Mouse (Mus musculus) bone marrow macrophage, adult 2 months (primary cell): ENCODE data around the gene Aanat. TPM values are rescaled to one million over a fixed set of nuclear protein-coding genes. Genes with fewer than 3 reads are reported as not detected.

Source experiments
- H3K27ac ChIP-seq: 2 replicates; pipeline ENCODE4 v1.5.1; 2012; ENCODE audit warnings: low read depth, low read length; ENCODE audit not compliant: insufficient read depth
- H3K4me1 ChIP-seq: 2 replicates; pipeline ENCODE4 v1.6.1; 2012; ENCODE audit warnings: low read length; ENCODE audit not compliant: control insufficient read depth, insufficient read depth
- H3K4me3 ChIP-seq: 2 replicates; pipeline ENCODE4 v1.5.1; 2012; ENCODE audit warnings: mild to moderate bottlenecking, low read length, moderate library complexity; ENCODE audit not compliant: insufficient read depth
- CTCF ChIP-seq: IDR thresholded peaks from 2 replicates; pipeline ENCODE4 v1.5.1; 2012; ENCODE audit warnings: low read depth, mild to moderate bottlenecking, low read length, moderate library complexity
- POLR2A ChIP-seq: IDR thresholded peaks from 2 replicates; pipeline ENCODE4 v1.6.1; 2012; ENCODE audit warnings: mild to moderate bottlenecking, low read depth, low read length, borderline replicate concordance
- polyA plus RNA-seq: library from polyadenylated mRNA; stranded (reverse); fragments of >200 nt; gene quantifications from 2 replicates; pipeline ENCODE4 v1.2.4, GENCODE M21; 2012; ENCODE audit not compliant: missing spikeins, insufficient read depth, insufficient read length

Aanat gene
- polyA plus RNA-seq, 1 experiment = not detected

- TF ChIP-seq CTCF = no peak
- TF ChIP-seq POLR2A = no peak
- Histone ChIP-seq H3K27ac (no peak overlapping the region), H3K4me1 (no peaks in the 10 kb centered on the region), H3K4me3 (no peak overlapping the region)
Measured at GRCm38 (mm10) chr11:116589574-116589973, 3.3 kb downstream of the Aanat start.

GRCm38 (mm10) chr11:116591621-116592020 lies 5.4 kb downstream of the Aanat start:
- Histone ChIP-seq H3K27ac (no peak overlapping the region), H3K4me1 (no peaks in the 10 kb centered on the region), H3K4me3 (no peak overlapping the region)
- TF ChIP-seq CTCF = no peak

GRCm38 (mm10) chr11:116592428-116592827 lies 6.2 kb downstream of the Aanat start:
- TF ChIP-seq CTCF = peak; percentile 72
- TF ChIP-seq POLR2A = no peak
- no peak overlapping the region for H3K4me3 ChIP-seq
- no peaks in the 10 kb centered on the region for H3K4me1 ChIP-seq
- H3K27ac ChIP-seq = no peak overlapping the region

GRCm38 (mm10) chr11:116593345-116593744 lies 7.1 kb downstream of the Aanat start:
- no peaks in the 10 kb centered on the region for H3K4me1 ChIP-seq
- TF ChIP-seq POLR2A (no peak), CTCF (no peak)
- no peak overlapping the region for H3K27ac ChIP-seq
- H3K4me3 ChIP-seq = no peak overlapping the region

- H3K4me3 ChIP-seq = no peak overlapping the region
- no peak for TF ChIP-seq CTCF
- no peak for TF ChIP-seq POLR2A
- H3K27ac ChIP-seq = no peak overlapping the region
- no peaks in the 10 kb centered on the region for H3K4me1 ChIP-seq
Measured at GRCm38 (mm10) chr11:116596766-116597165, 10.5 kb downstream of the Aanat start.

- Histone ChIP-seq H3K27ac (no peak overlapping the region), H3K4me3 (no peak overlapping the region), H3K4me1 (no peaks in the 10 kb centered on the region)
- TF ChIP-seq POLR2A = no peak
- TF ChIP-seq CTCF = no peak
Measured at GRCm38 (mm10) chr11:116598193-116598592, 12.0 kb downstream of the Aanat start.

GRCm38 (mm10) chr11:116599230-116599629 lies 13.0 kb downstream of the Aanat start:
- Histone ChIP-seq H3K4me3 (no peak overlapping the region), H3K4me1 (no peaks in the 10 kb centered on the region), H3K27ac (no peak overlapping the region)
- TF ChIP-seq POLR2A (no peak), CTCF (no peak)

GRCm38 (mm10) chr11:116601166-116601565 lies 14.9 kb downstream of the Aanat start:
- TF ChIP-seq POLR2A (no peak), CTCF (no peak)
- Histone ChIP-seq H3K4me1 (no peaks in the 10 kb centered on the region), H3K4me3 (no peak overlapping the region), H3K27ac (no peak overlapping the region)

GRCm38 (mm10) chr11:116602043-116602442 lies 15.8 kb downstream of the Aanat start:
- H3K4me1 ChIP-seq = no peaks in the 10 kb centered on the region
- H3K27ac ChIP-seq = no peak overlapping the region
- no peak overlapping the region for H3K4me3 ChIP-seq
- TF ChIP-seq POLR2A = no peak
- TF ChIP-seq CTCF = no peak

GRCm38 (mm10) chr11:116603339-116603738 lies 17.1 kb downstream of the Aanat start:
- no peak for TF ChIP-seq POLR2A
- TF ChIP-seq CTCF = peak; percentile 48
- Histone ChIP-seq H3K4me1 (no peaks in the 10 kb centered on the region), H3K4me3 (no peak overlapping the region)

GRCm38 (mm10) chr11:116604097-116604496 lies 17.9 kb downstream of the Aanat start:
- no peak overlapping the region for H3K4me3 ChIP-seq
- no peak for TF ChIP-seq CTCF
- TF ChIP-seq POLR2A = no peak
- no peak overlapping the region for H3K27ac ChIP-seq
- peaks cover 4% of the 10 kb centered on the region for H3K4me1 ChIP-seq

More at GRCm38 (mm10) chr11:116603339-116603738, 17.1 kb downstream of the Aanat start:
- no peak overlapping the region for H3K27ac ChIP-seq

GRCm38 (mm10) chr11:116607717-116608116 lies 21.5 kb downstream of the Aanat start:
- Histone ChIP-seq H3K4me1 (peaks cover 8% of the 10 kb centered on the region), H3K27ac (no peak overlapping the region), H3K4me3 (no peak overlapping the region)
- TF ChIP-seq CTCF (no peak), POLR2A (no peak)
